Mouse (Mus musculus): ENCODE measurements at regions not wholly inside any gene's neighbourhood (a gene's known extent, or its start where the extent isn't known, plus 50 kb on each side); places are given as distances from the start of the nearest gene placed in this dataset.

- DNase-seq (no peak), ATAC-seq (ENCODE audit: low read depth) (no peak)
- no peak overlapping the region for H3K4me2 ChIP-seq
- no peaks in the 10 kb centered on the region for H3K36me3 ChIP-seq
- H3K9ac ChIP-seq: no peak overlapping the region
- no peak overlapping the region for H3K4me3 ChIP-seq (replicated peaks)
- 60% methylated on average over 3 of the region's 3 CpGs for WGBS (ENCODE audit: insufficient replicate concordance)
- H3K4me1 ChIP-seq (replicated peaks): no peaks in the 10 kb centered on the region
- no peaks in the 10 kb centered on the region for H3K27me3 ChIP-seq
- H3K9me3 ChIP-seq (replicated peaks): no peaks in the 10 kb centered on the region
- H3K27ac ChIP-seq: no peak overlapping the region
These were observed 97.6 kb upstream of the Trp63 start for GRCm38 (mm10) chr16:25585953-25586352.

GRCm38 (mm10) chr16:25587879-25588347, 95.7 kb upstream of the Trp63 start:
- ATAC-seq (ENCODE audit: low read depth) (no peak), DNase-seq (no peak)
- Histone ChIP-seq H3K4me3 (replicated peaks) (no peak overlapping the region), H3K9me3 (replicated peaks) (no peaks in the 10 kb centered on the region), H3K4me1 (replicated peaks) (no peaks in the 10 kb centered on the region), H3K4me2 (no peak overlapping the region), H3K36me3 (no peaks in the 10 kb centered on the region), H3K27ac (no peak overlapping the region), H3K27me3 (no peaks in the 10 kb centered on the region), H3K9ac (no peak overlapping the region)
- 62% methylated on average over 10 of the region's 10 CpGs for WGBS (ENCODE audit: insufficient replicate concordance)

GRCm38 (mm10) chr16:25597435-25597834, 86.1 kb upstream of the Trp63 start:
- no peaks in the 10 kb centered on the region for H3K36me3 ChIP-seq
- no peaks in the 10 kb centered on the region for H3K27me3 ChIP-seq
- H3K9me3 ChIP-seq (replicated peaks): no peaks in the 10 kb centered on the region
- H3K4me3 ChIP-seq (replicated peaks): no peak overlapping the region
- no peak for DNase-seq
- H3K4me2 ChIP-seq: no peak overlapping the region
- H3K27ac ChIP-seq: no peak overlapping the region
- no peak overlapping the region for H3K9ac ChIP-seq
- whole genome bisulfite sequencing (ENCODE audit: insufficient replicate concordance): 32% methylated on average over 1 of the region's 1 CpGs
- no peaks in the 10 kb centered on the region for H3K4me1 ChIP-seq (replicated peaks)
- no peak for ATAC-seq (ENCODE audit: low read depth)

- Histone ChIP-seq H3K4me2 (no peak overlapping the region), H3K27me3 (no peaks in the 10 kb centered on the region), H3K4me1 (replicated peaks) (no peaks in the 10 kb centered on the region), H3K9ac (no peak overlapping the region), H3K9me3 (replicated peaks) (no peaks in the 10 kb centered on the region), H3K36me3 (no peaks in the 10 kb centered on the region), H3K4me3 (replicated peaks) (no peak overlapping the region), H3K27ac (no peak overlapping the region)
- WGBS (ENCODE audit: insufficient replicate concordance): 61% methylated on average over 2 of the region's 2 CpGs
- no peak for DNase-seq
- ATAC-seq (ENCODE audit: low read depth): no peak
These were observed 80.4 kb upstream of the Trp63 start for GRCm38 (mm10) chr16:25603121-25603520.

- Histone ChIP-seq H3K4me1 (replicated peaks) (no peaks in the 10 kb centered on the region), H3K36me3 (no peaks in the 10 kb centered on the region), H3K9ac (no peak overlapping the region), H3K4me2 (no peak overlapping the region), H3K4me3 (replicated peaks) (no peak overlapping the region), H3K27me3 (no peaks in the 10 kb centered on the region), H3K27ac (no peak overlapping the region), H3K9me3 (replicated peaks) (no peaks in the 10 kb centered on the region)
- 72% methylated on average over 4 of the region's 4 CpGs for WGBS (ENCODE audit: insufficient replicate concordance)
- ATAC-seq (ENCODE audit: low read depth) (no peak), DNase-seq (no peak)
These were observed 68.3 kb upstream of the Trp63 start for GRCm38 (mm10) chr16:25615229-25615628.

GRCm38 (mm10) chr16:25615646-25616045, 67.9 kb upstream of the Trp63 start:
- H3K27me3 ChIP-seq: no peaks in the 10 kb centered on the region
- ATAC-seq (ENCODE audit: low read depth): no peak

GRCm38 (mm10) chr16:25618898-25619297, 64.7 kb upstream of the Trp63 start:
- no peaks in the 10 kb centered on the region for H3K9me3 ChIP-seq (replicated peaks)
- no peak for ATAC-seq (ENCODE audit: low read depth)
- 53% methylated on average over 4 of the region's 4 CpGs for WGBS (ENCODE audit: insufficient replicate concordance)

More at GRCm38 (mm10) chr16:25615646-25616045, 67.9 kb upstream of the Trp63 start:
- Histone ChIP-seq H3K4me1 (replicated peaks) (no peaks in the 10 kb centered on the region), H3K9ac (no peak overlapping the region), H3K9me3 (replicated peaks) (no peaks in the 10 kb centered on the region), H3K36me3 (no peaks in the 10 kb centered on the region), H3K4me3 (replicated peaks) (no peak overlapping the region), H3K4me2 (no peak overlapping the region), H3K27ac (no peak overlapping the region)
- no peak for DNase-seq

GRCm38 (mm10) chr16:25622651-25623050, 60.9 kb upstream of the Trp63 start:
- Histone ChIP-seq H3K36me3 (no peaks in the 10 kb centered on the region), H3K4me3 (replicated peaks) (no peak overlapping the region), H3K27ac (no peak overlapping the region), H3K9ac (no peak overlapping the region), H3K4me2 (no peak overlapping the region), H3K4me1 (replicated peaks) (no peaks in the 10 kb centered on the region), H3K9me3 (replicated peaks) (no peaks in the 10 kb centered on the region), H3K27me3 (no peaks in the 10 kb centered on the region)
- WGBS (ENCODE audit: insufficient replicate concordance): 63% methylated on average over 2 of the region's 2 CpGs
- no peak for ATAC-seq (ENCODE audit: low read depth)
- no peak for DNase-seq

More at GRCm38 (mm10) chr16:25618898-25619297, 64.7 kb upstream of the Trp63 start:
- H3K4me1 ChIP-seq (replicated peaks): no peaks in the 10 kb centered on the region
- H3K27me3 ChIP-seq: no peaks in the 10 kb centered on the region
- DNase-seq: no peak
- H3K36me3 ChIP-seq: no peaks in the 10 kb centered on the region
- no peak overlapping the region for H3K27ac ChIP-seq
- no peak overlapping the region for H3K9ac ChIP-seq
- H3K4me3 ChIP-seq (replicated peaks): no peak overlapping the region
- no peak overlapping the region for H3K4me2 ChIP-seq

- Histone ChIP-seq H3K27me3 (no peaks in the 10 kb centered on the region), H3K4me3 (replicated peaks) (no peak overlapping the region), H3K9ac (no peak overlapping the region), H3K36me3 (no peaks in the 10 kb centered on the region), H3K9me3 (replicated peaks) (no peaks in the 10 kb centered on the region), H3K4me1 (replicated peaks) (no peaks in the 10 kb centered on the region), H3K27ac (no peak overlapping the region), H3K4me2 (no peak overlapping the region)
- WGBS (ENCODE audit: insufficient replicate concordance): 39% methylated on average over 1 of the region's 1 CpGs
- no peak for ATAC-seq (ENCODE audit: low read depth)
- no peak for DNase-seq
These were observed 59.5 kb upstream of the Trp63 start for GRCm38 (mm10) chr16:25623986-25624623.

GRCm38 (mm10) chr16:25629750-25630149, 53.8 kb upstream of the Trp63 start:
- no peaks in the 10 kb centered on the region for H3K27me3 ChIP-seq
- WGBS (ENCODE audit: insufficient replicate concordance): 57% methylated on average over 3 of the region's 3 CpGs
- no peaks in the 10 kb centered on the region for H3K4me1 ChIP-seq (replicated peaks)
- ATAC-seq (ENCODE audit: low read depth) (no peak), DNase-seq (no peak)
- H3K27ac ChIP-seq: no peak overlapping the region
- no peak overlapping the region for H3K9ac ChIP-seq
- no peaks in the 10 kb centered on the region for H3K36me3 ChIP-seq
- no peak overlapping the region for H3K4me3 ChIP-seq (replicated peaks)
- H3K9me3 ChIP-seq (replicated peaks): no peaks in the 10 kb centered on the region
- no peak overlapping the region for H3K4me2 ChIP-seq

GRCm38 (mm10) chr16:25631139-25631716, 52.3 kb upstream of the Trp63 start:
- Histone ChIP-seq H3K9me3 (replicated peaks) (no peaks in the 10 kb centered on the region), H3K36me3 (no peaks in the 10 kb centered on the region), H3K9ac (no peak overlapping the region), H3K4me3 (replicated peaks) (no peak overlapping the region), H3K27me3 (no peaks in the 10 kb centered on the region), H3K4me1 (replicated peaks) (no peaks in the 10 kb centered on the region), H3K27ac (no peak overlapping the region), H3K4me2 (no peak overlapping the region)
- no peak for DNase-seq
- no peak for ATAC-seq (ENCODE audit: low read depth)
- WGBS (ENCODE audit: insufficient replicate concordance): 65% methylated on average over 6 of the region's 6 CpGs

All from liver, embryonic 13.5 days (tissue).